Mouse (Mus musculus) thymus, adult 2 months (tissue): ENCODE measurements around the gene Myd88. TPM values are rescaled to one million over a fixed set of nuclear protein-coding genes. Genes with fewer than 3 reads are reported as not detected.
A peak's percentile ranks its signal among the peaks of the same experiment; 100 is the strongest.

Source experiments
- DNase-seq: peaks from one replicate; pipeline ENCODE4 v3.0.0; 2021
- H3K27ac ChIP-seq: fragments of 200-500 bp; 2 replicates; pipeline ENCODE4 v1.5.1; 2012; ENCODE audit warnings: low read length, control low read depth; ENCODE audit not compliant: control insufficient read depth, insufficient read depth
- H3K27me3 ChIP-seq: fragments of 200-500 bp; 2 replicates; pipeline ENCODE4 v1.6.1; 2012; ENCODE audit warnings: mild to moderate bottlenecking, low read length, moderate library complexity, mixed read lengths; ENCODE audit not compliant: control insufficient read depth, insufficient read depth
- H3K36me3 ChIP-seq: fragments of 200-500 bp; 2 replicates; pipeline ENCODE4 v1.6.1; 2012; ENCODE audit warnings: mild to moderate bottlenecking, low read length, moderate library complexity; ENCODE audit not compliant: control insufficient read depth, insufficient read depth
- H3K4me1 ChIP-seq: fragments of 200-500 bp; replicated peaks from 2 replicates; pipeline ENCODE4 v1.6.1; 2012; ENCODE audit warnings: low read length; ENCODE audit not compliant: control insufficient read depth, insufficient read depth
- H3K4me3 ChIP-seq: fragments of 200-500 bp; 2 replicates; pipeline ENCODE4 v1.5.1; 2012; ENCODE audit warnings: mild to moderate bottlenecking, low read length, control low read depth, moderate library complexity; ENCODE audit not compliant: control insufficient read depth, insufficient read depth
- CTCF ChIP-seq: fragments of 200-500 bp; IDR thresholded peaks from 2 replicates; pipeline ENCODE4 v1.5.1; 2012; ENCODE audit warnings: mild to moderate bottlenecking, control low read depth, low read length, moderate library complexity, borderline replicate concordance; ENCODE audit not compliant: control insufficient read depth, poor library complexity, insufficient read depth; ENCODE audit errors: extremely low read depth
- POLR2A ChIP-seq: fragments of 200-500 bp; IDR thresholded peaks from 2 replicates; pipeline ENCODE4 v1.6.1; 2012; ENCODE audit warnings: mild to moderate bottlenecking, low read length, control low read depth, moderate library complexity; ENCODE audit not compliant: control insufficient read depth, poor library complexity, insufficient read depth; ENCODE audit errors: extremely low read depth
- WGBS: fragments of 180-500 bp; shearing (Covaris S2); methylation state at CpG from one replicate; pipeline ENCODE4 v1.1.7; 2018; 5-methylcytosine and 5-hydroxymethylcytosine counted together
- polyA plus RNA-seq: library from polyadenylated mRNA; depleted of rRNA; stranded (reverse); fragments of >200 nt; gene quantifications from 2 replicates; pipeline ENCODE4 v1.2.3, GENCODE M21; 2012

Gene Myd88
- polyA plus RNA-seq, 1 experiment, result 30.8 TPM

DNA sequence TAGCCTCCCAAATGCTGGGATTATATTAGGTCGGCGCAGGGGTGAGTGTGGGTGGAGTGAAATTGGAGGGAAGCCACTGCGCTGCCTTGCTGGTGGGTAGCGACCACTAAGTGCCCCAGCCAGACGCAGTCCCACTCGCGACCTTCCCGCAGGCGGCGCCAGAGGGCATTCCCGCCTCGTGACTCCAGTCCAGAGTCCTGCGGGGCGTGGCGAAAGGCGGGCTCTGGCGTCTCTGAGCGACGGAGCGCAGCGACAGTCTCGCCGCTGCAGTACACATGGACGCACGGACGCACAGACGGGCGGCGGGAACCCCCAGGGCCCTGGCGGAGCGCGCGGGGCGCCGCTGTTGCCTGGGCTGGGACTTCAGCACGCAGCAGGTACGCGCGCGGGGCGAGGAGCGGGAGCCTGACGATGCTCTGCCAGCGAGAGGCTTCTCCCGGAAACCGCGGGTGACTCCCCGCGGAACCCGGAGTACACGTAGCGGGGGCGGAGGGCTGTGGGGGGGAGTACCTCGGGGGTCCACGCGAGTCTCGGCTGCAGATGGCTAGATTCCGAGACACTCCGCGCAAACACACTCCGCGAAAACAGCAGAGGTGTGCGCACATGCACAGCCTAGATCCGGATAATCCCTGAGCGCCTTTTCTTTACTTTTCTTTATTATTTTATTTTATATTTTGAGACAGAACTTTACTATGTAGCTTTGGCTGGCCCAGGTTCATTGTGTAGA is 16.3 kb upstream of the Myd88 start, which contains the start of gene Xylb:
Gene Xylb (plus strand): TSS at position 51 of the 727 bp plus-strand sequence.
- peaks cover 3% of the 10 kb centered on the region for H3K4me1 ChIP-seq
- TF ChIP-seq CTCF (peak; percentile 62; the same call in 1 of the 2 replicates), POLR2A (0 out of 2 replicates have a peak, but pooled peaks have one; percentile 20)
- H3K27me3 ChIP-seq, result no peaks in the 10 kb centered on the region
- H3K36me3 ChIP-seq, result no peaks in the 10 kb centered on the region
- DNase-seq, result peak; percentile 89
- H3K4me3 ChIP-seq, result peak within 1 kb of the TSS; percentile 58
- 3% methylated on average over 65 of the region's 65 CpGs for WGBS
- no peak within 1 kb of the TSS for H3K27ac ChIP-seq

DNA sequence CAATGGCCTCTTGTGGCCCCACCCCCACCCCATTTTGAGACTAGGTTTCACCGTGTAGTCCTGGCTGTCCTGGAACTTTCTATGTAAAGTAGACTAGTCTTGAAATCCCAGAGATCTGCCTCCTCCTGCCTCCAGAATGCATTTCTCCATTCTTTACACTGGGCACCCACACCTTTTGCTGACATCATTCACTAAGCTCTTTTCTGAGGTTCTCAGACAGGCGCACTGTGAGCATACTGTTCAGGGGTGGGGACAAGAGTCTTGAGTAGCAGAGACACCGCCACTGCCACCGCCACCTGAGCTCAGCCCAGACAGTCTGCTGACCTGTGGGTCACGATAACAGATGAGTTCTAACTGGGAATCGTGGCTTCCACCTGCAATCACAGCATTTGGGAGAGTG is 14.7 kb upstream of the Myd88 start:
- Histone ChIP-seq H3K27me3 (no peaks in the 10 kb centered on the region), H3K27ac (no peak overlapping the region), H3K4me3 (no peak overlapping the region), H3K36me3 (no peaks in the 10 kb centered on the region), H3K4me1 (peaks cover 3% of the 10 kb centered on the region)
- DNase-seq, result no peak
- 93% methylated on average over 6 of the region's 6 CpGs for WGBS
- TF ChIP-seq CTCF (no peak), POLR2A (no peak)

- Histone ChIP-seq H3K27me3 (no peaks in the 10 kb centered on the region), H3K4me3 (no peak overlapping the region), H3K27ac (no peak overlapping the region), H3K36me3 (peaks cover 5% of the 10 kb centered on the region; the same call in 1 of the 2 replicates), H3K4me1 (peaks cover 3% of the 10 kb centered on the region)
- WGBS, result 93% methylated on average over 6 of the region's 6 CpGs
- DNase-seq, result no peak
- TF ChIP-seq POLR2A, result no peak
- TF ChIP-seq CTCF, result no peak
Measured at GRCm38 (mm10) chr9:119353926-119354325, 12.7 kb upstream of the Myd88 start.

DNA sequence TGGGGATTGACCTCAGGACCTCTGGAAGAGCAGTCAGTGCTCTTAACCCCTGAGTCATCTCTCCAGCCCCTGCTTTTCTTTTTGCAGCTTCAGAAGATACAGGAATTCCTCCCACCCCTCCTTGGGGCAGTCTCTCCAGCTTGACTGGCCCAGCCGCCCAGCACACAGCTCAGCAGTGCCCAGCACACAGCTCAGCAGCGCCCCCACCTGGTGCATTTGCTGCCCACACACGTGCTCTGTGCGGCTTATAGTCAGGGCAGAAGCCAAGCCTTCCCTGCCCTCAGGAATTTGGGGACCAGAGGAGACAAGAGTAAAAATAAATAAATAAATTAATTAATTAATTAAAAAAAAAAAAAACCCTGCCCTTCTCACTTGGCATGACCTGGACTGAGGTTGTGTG is 10.8 kb upstream of the Myd88 start:
- H3K27me3 ChIP-seq, result no peaks in the 10 kb centered on the region
- 47% methylated on average over 4 of the region's 4 CpGs for WGBS
- no peak overlapping the region for H3K27ac ChIP-seq
- H3K4me1 ChIP-seq, result no peaks in the 10 kb centered on the region
- peaks cover 14% of the 10 kb centered on the region for H3K36me3 ChIP-seq
- peak; percentile 69 for DNase-seq
- TF ChIP-seq CTCF (peak; percentile 79; the same call in 1 of the 2 replicates), POLR2A (no peak)
- no peak overlapping the region for H3K4me3 ChIP-seq

DNA sequence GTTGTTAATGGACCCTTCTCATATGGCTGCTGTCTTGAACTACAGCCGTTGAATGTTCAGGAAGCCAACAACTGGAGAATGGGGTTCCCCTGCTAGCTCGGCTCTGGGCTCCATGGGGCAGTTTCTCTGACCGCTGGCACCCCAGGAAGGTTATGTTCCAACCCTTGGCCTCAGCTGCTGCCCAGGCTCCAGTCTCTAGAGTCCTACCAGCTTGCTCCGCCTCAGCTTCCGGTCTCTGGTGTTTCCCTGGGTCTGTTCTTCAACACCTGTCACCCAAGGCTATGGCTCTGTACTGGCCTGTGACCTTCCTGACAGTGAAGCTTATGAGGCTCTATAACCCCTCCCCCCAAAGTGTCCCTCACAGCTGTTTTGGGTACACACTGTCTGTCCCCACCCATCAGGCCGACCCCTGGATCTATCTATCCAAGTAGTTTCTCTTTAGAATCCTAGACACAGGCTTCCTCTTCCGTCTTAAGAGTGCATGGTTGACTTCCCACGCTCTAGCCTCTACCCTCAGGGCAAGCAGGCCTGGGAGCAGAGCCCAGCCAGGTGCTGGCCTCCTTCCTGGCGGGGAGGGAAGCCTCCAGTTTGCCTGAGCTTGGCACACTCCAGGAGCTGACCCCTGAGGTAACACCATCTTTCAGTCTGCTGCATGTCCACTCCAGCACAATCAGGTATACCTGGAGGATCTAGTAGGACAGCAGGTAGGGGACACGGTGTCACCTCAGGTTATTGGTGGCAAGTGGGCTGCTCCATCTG is 9.9 kb upstream of the Myd88 start:
- no peak for TF ChIP-seq POLR2A
- TF ChIP-seq CTCF, result no peak
- no peaks in the 10 kb centered on the region for H3K27me3 ChIP-seq
- peaks cover 20% of the 10 kb centered on the region for H3K36me3 ChIP-seq
- DNase-seq, result no peak
- 94% methylated on average over 10 of the region's 10 CpGs for WGBS
- no peak overlapping the region for H3K27ac ChIP-seq
- no peak overlapping the region for H3K4me3 ChIP-seq
- no peaks in the 10 kb centered on the region for H3K4me1 ChIP-seq

DNA sequence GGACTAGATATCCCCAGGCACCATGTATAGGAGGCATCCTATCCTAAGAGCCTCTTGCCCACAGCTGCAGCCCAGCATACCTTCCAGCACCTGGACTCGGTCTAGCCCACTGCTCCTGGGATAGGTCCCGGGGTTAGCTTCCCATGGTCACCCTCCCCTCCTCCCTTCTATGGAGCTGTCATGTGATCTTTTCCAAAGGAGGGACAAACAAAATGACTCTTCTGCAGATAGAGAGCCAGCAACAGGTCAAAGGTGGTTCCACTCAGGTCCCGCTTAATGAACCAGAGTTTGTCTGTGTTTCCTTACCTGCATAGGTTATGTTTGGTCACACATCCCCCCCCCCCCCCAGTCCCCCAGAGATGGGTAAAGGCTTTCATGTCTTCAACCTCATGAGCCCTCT is 9.3 kb upstream of the Myd88 start:
- Histone ChIP-seq H3K36me3 (peaks cover 25% of the 10 kb centered on the region), H3K27ac (no peak overlapping the region), H3K27me3 (no peaks in the 10 kb centered on the region), H3K4me3 (no peak overlapping the region), H3K4me1 (no peaks in the 10 kb centered on the region)
- WGBS, result 90% methylated on average over 3 of the region's 3 CpGs
- no peak for TF ChIP-seq CTCF
- TF ChIP-seq POLR2A, result no peak
- DNase-seq, result no peak
